Mouse (Mus musculus): ENCODE results near the gene Rbm10.

- TF ChIP-seq POLR2A (IDR thresholded peaks at IDR 0.05; ENCODE audit: low read depth, low read length) (peak; percentile 39), CTCF (IDR thresholded peaks at IDR 0.05; ENCODE audit: extremely low read depth, insufficient read depth, insufficient read length, insufficient replicate concordance) (peak; percentile 25; the same call in 1 of the 2 replicates)
Measured at GRCm38 (mm10) chrX:20662716-20663443, 45.6 kb downstream of the Rbm10 start.

Measured in spleen, adult 2 months (tissue).